Mouse (Mus musculus) left cerebral cortex, postnatal 14 days (tissue): ENCODE measurements around the gene Dnase1l2. TPM values are rescaled to one million over a fixed set of nuclear protein-coding genes. Genes with fewer than 3 reads are reported as not detected.

Experiments used
- DNase-seq, 2 experiments: peaks; one replicate each; pipeline ENCODE4 v3.0.0; 2021 to 2022; ENCODE audit warnings: low spot score in 2 of 2, mixed read lengths in 1 of 2
- intact Hi-C: fragments of 180-260 bp; cut with DNase I; formaldehyde crosslinking; loops from one replicate; pipeline ENCODE4 v1.15.1; 2025
- long read RNA-seq, 2 experiments: library from polyadenylated mRNA; stranded (forward); transcript quantifications; one replicate each; pipeline ENCODE4 v2.0.0; 2021
- total RNA-seq, 2 experiments: library from RNA; stranded (reverse); gene quantifications; 2 replicates each; pipeline ENCODE4 v1.2.3; 2021

Dnase1l2 gene
- total RNA-seq: 1 to 10 TPM; 4.8 to 6.5 TPM
- long read RNA-seq, experiment 1: 0 reads
- long read RNA-seq, experiment 2, partial matches to known transcripts: 0 of 2 reads
- long read RNA-seq, experiment 2, other reads (novel, unspliced or antisense): 2 of 2 reads

- no peak for DNase-seq
- intact Hi-C loops: no loop called here
Observed at GRCm38 (mm10) chr17:24442632-24443155, at the start of gene Dnase1l2. TSS of gene Dnase1l2 (minus strand) at chr17:24443105.

GRCm38 (mm10) chr17:24490399-24490798, 47.5 kb upstream of the Dnase1l2 start:
- peak; percentile 52 to 68 for DNase-seq
- intact Hi-C loops: no loop called here

- no peak for DNase-seq
- intact Hi-C loops: no loop called here
Observed at GRCm38 (mm10) chr17:24489265-24490030, 46.5 kb upstream of the Dnase1l2 start.

- DNase-seq: peak in 1 of 2 experiments; percentile 50
- intact Hi-C loops: no loop called here
Observed at GRCm38 (mm10) chr17:24488662-24489264, 45.9 kb upstream of the Dnase1l2 start.

GRCm38 (mm10) chr17:24488186-24488661, 45.3 kb upstream of the Dnase1l2 start, which contains the start of gene Caskin1:
TSS of gene Caskin1 (plus strand) at chr17:24488601.
- peak; percentile 62 to 84 for DNase-seq
- intact Hi-C loops: no loop called here

- intact Hi-C loops: no loop called here
- peak; percentile 56 to 76 for DNase-seq
Observed at GRCm38 (mm10) chr17:24485090-24485860, 42.4 kb upstream of the Dnase1l2 start.

GRCm38 (mm10) chr17:24483495-24483894, 40.6 kb upstream of the Dnase1l2 start:
- intact Hi-C loops: no loop called here
- DNase-seq: no peak

GRCm38 (mm10) chr17:24481027-24481815, 38.3 kb upstream of the Dnase1l2 start:
- intact Hi-C loops: no loop called here

GRCm38 (mm10) chr17:24480201-24480826, 37.4 kb upstream of the Dnase1l2 start:
- intact Hi-C loops: no loop called here

More at GRCm38 (mm10) chr17:24481027-24481815, 38.3 kb upstream of the Dnase1l2 start:
- no peak for DNase-seq

GRCm38 (mm10) chr17:24479431-24479830, 36.5 kb upstream of the Dnase1l2 start:
- intact Hi-C loops: loop anchor here (5.0 kb wide), 1 partner anchor 33 kb away; no protein-coding TSS in a partner anchor
- DNase-seq: no peak

More at GRCm38 (mm10) chr17:24480201-24480826, 37.4 kb upstream of the Dnase1l2 start:
- DNase-seq: no peak

GRCm38 (mm10) chr17:24478663-24479380, 35.9 kb upstream of the Dnase1l2 start, which contains the start of gene Mlst8:
TSS of gene Mlst8 (minus strand) at chr17:24479078.
- intact Hi-C loops: loop anchor here (5.0 kb wide), 1 partner anchor 33 kb away; no protein-coding TSS in a partner anchor
- peak; percentile 97 for DNase-seq

GRCm38 (mm10) chr17:24477985-24478600, 35.2 kb upstream of the Dnase1l2 start:
- DNase-seq: no peak
- intact Hi-C loops: loop anchor here (5.0 kb wide), 1 partner anchor 34 kb away; no protein-coding TSS in a partner anchor

GRCm38 (mm10) chr17:24477053-24477984, 34.4 kb upstream of the Dnase1l2 start:
- DNase-seq: no peak
- intact Hi-C loops: loop anchor here (5.0 kb wide), 1 partner anchor 35 kb away; no protein-coding TSS in a partner anchor

- DNase-seq: no peak
- intact Hi-C loops: loop anchor here (5.0 kb wide), 1 partner anchor 36 kb away; no protein-coding TSS in a partner anchor
Observed at GRCm38 (mm10) chr17:24476022-24476776, 33.3 kb upstream of the Dnase1l2 start.

GRCm38 (mm10) chr17:24475586-24475985, 32.7 kb upstream of the Dnase1l2 start:
- no peak for DNase-seq
- intact Hi-C loops: loop anchor here (5.0 kb wide), 1 partner anchor 37 kb away; no protein-coding TSS in a partner anchor
